Mouse (Mus musculus): Measurements from ENCODE around the gene Faap100. TPM values are rescaled to one million over a fixed set of nuclear protein-coding genes. Genes with fewer than 3 reads are reported as not detected.

The Faap100 gene
- total and polyA plus RNA-seq, 2 experiments from 2014 or later = 28.6 to 70.5 TPM

- ATAC-seq (ENCODE audit: insufficient read depth, low read depth) = no peak
- peaks cover 66% of the 10 kb centered on the region for H3K36me3 ChIP-seq (replicated peaks; ENCODE audit: control insufficient read depth, insufficient read depth, low read length)
Measured at GRCm38 (mm10) chr11:120375324-120375723, 3.2 kb downstream of the Faap100 start.

GRCm38 (mm10) chr11:120373820-120374586, 4.6 kb downstream of the Faap100 start:
- peak; percentile 87 for DNase-seq (ENCODE audit: low spot score)
- peak; percentile 71 for ATAC-seq (ENCODE audit: insufficient read depth, low read depth)
- 44% methylated on average over 23 of the region's 23 CpGs for WGBS
- Histone ChIP-seq H3K4me3 (ENCODE audit: low read depth, low read length) (no peak overlapping the region), H3K36me3 (replicated peaks; ENCODE audit: control insufficient read depth, insufficient read depth, low read length) (peaks cover 75% of the 10 kb centered on the region), H3K4me2 (ENCODE audit: low read depth, low read length) (no peak overlapping the region), H3K27me3 (ENCODE audit: control insufficient read depth, insufficient read depth, low read length) (no peaks in the 10 kb centered on the region), H3K9me3 (replicated peaks; ENCODE audit: control insufficient read depth, low read length) (no peaks in the 10 kb centered on the region), H3K4me1 (ENCODE audit: control insufficient read depth, insufficient read depth) (peaks cover 14% of the 10 kb centered on the region), H3K27ac (ENCODE audit: low read depth) (peak overlapping the region; percentile 71), H3K9ac (replicated peaks; ENCODE audit: low read depth, low read length) (0 out of 2 replicates have a peak overlapping the region, but pooled peaks have one; percentile 3)
- TF ChIP-seq CTCF (IDR thresholded peaks at IDR 0.05; ENCODE audit: low read depth) (peak; percentile 18; the same call in 1 of the 2 replicates), EP300 (IDR thresholded peaks at IDR 0.05; ENCODE audit: low read depth) (no peak)

More at GRCm38 (mm10) chr11:120375324-120375723, 3.2 kb downstream of the Faap100 start:
- no peak overlapping the region for H3K27ac ChIP-seq (ENCODE audit: low read depth)
- H3K4me3 ChIP-seq (ENCODE audit: low read depth, low read length) = no peak overlapping the region
- H3K4me1 ChIP-seq (ENCODE audit: control insufficient read depth, insufficient read depth) = peaks cover 19% of the 10 kb centered on the region
- H3K4me2 ChIP-seq (ENCODE audit: low read depth, low read length) = no peak overlapping the region
- TF ChIP-seq CTCF (IDR thresholded peaks at IDR 0.05; ENCODE audit: low read depth) = no peak
- TF ChIP-seq EP300 (IDR thresholded peaks at IDR 0.05; ENCODE audit: low read depth) = no peak
- no peaks in the 10 kb centered on the region for H3K9me3 ChIP-seq (replicated peaks; ENCODE audit: control insufficient read depth, low read length)
- H3K27me3 ChIP-seq (ENCODE audit: control insufficient read depth, insufficient read depth, low read length) = no peaks in the 10 kb centered on the region
- WGBS = 91% methylated on average over 10 of the region's 10 CpGs
- no peak overlapping the region for H3K9ac ChIP-seq (replicated peaks; ENCODE audit: low read depth, low read length)
- no peak for DNase-seq (ENCODE audit: low spot score)

GRCm38 (mm10) chr11:120373025-120373424, 5.5 kb downstream of the Faap100 start:
- WGBS = 70% methylated on average over 13 of the region's 13 CpGs
- Histone ChIP-seq H3K9ac (replicated peaks; ENCODE audit: low read depth, low read length) (no peak overlapping the region), H3K36me3 (replicated peaks; ENCODE audit: control insufficient read depth, insufficient read depth, low read length) (peaks cover 83% of the 10 kb centered on the region), H3K27me3 (ENCODE audit: control insufficient read depth, insufficient read depth, low read length) (no peaks in the 10 kb centered on the region), H3K27ac (ENCODE audit: low read depth) (0 out of 2 replicates have a peak overlapping the region, but pooled peaks have one; percentile 16), H3K4me3 (ENCODE audit: low read depth, low read length) (no peak overlapping the region), H3K4me2 (ENCODE audit: low read depth, low read length) (no peak overlapping the region), H3K9me3 (replicated peaks; ENCODE audit: control insufficient read depth, low read length) (no peaks in the 10 kb centered on the region), H3K4me1 (ENCODE audit: control insufficient read depth, insufficient read depth) (peaks cover 13% of the 10 kb centered on the region)
- ATAC-seq (ENCODE audit: insufficient read depth, low read depth) = no peak
- TF ChIP-seq CTCF (IDR thresholded peaks at IDR 0.05; ENCODE audit: low read depth) (no peak), EP300 (IDR thresholded peaks at IDR 0.05; ENCODE audit: low read depth) (no peak)
- no peak for DNase-seq (ENCODE audit: low spot score)

GRCm38 (mm10) chr11:120369656-120370055, 8.9 kb downstream of the Faap100 start:
- peak; percentile 42; the same call in 1 of the 2 replicates for ATAC-seq (ENCODE audit: insufficient read depth, low read depth)
- H3K27me3 ChIP-seq (ENCODE audit: control insufficient read depth, insufficient read depth, low read length) = no peaks in the 10 kb centered on the region
- 34% methylated on average over 8 of the region's 8 CpGs for WGBS
- peak; percentile 76 for TF ChIP-seq CTCF (IDR thresholded peaks at IDR 0.05; ENCODE audit: low read depth)
- no peak for TF ChIP-seq EP300 (IDR thresholded peaks at IDR 0.05; ENCODE audit: low read depth)
- DNase-seq (ENCODE audit: low spot score) = peak; percentile 45
- H3K9me3 ChIP-seq (replicated peaks; ENCODE audit: control insufficient read depth, low read length) = no peaks in the 10 kb centered on the region
- no peak overlapping the region for H3K9ac ChIP-seq (replicated peaks; ENCODE audit: low read depth, low read length)
- H3K4me2 ChIP-seq (ENCODE audit: low read depth, low read length) = no peak overlapping the region
- no peak overlapping the region for H3K27ac ChIP-seq (ENCODE audit: low read depth)
- no peak overlapping the region for H3K4me3 ChIP-seq (ENCODE audit: low read depth, low read length)
- H3K4me1 ChIP-seq (ENCODE audit: control insufficient read depth, insufficient read depth) = peaks cover 11% of the 10 kb centered on the region; the same call in 1 of the 2 replicates
- H3K36me3 ChIP-seq (replicated peaks; ENCODE audit: control insufficient read depth, insufficient read depth, low read length) = peaks cover 57% of the 10 kb centered on the region

- no peak for TF ChIP-seq EP300 (IDR thresholded peaks at IDR 0.05; ENCODE audit: low read depth)
- TF ChIP-seq CTCF (IDR thresholded peaks at IDR 0.05; ENCODE audit: low read depth) = no peak
- H3K4me2 ChIP-seq (ENCODE audit: low read depth, low read length) = no peak overlapping the region
- no peak overlapping the region for H3K4me3 ChIP-seq (ENCODE audit: low read depth, low read length)
- H3K9me3 ChIP-seq (replicated peaks; ENCODE audit: control insufficient read depth, low read length) = no peaks in the 10 kb centered on the region
- ATAC-seq (ENCODE audit: insufficient read depth, low read depth) (no peak), DNase-seq (ENCODE audit: low spot score) (no peak)
- H3K4me1 ChIP-seq (ENCODE audit: control insufficient read depth, insufficient read depth) = peaks cover 5% of the 10 kb centered on the region; the same call in 1 of the 2 replicates
- no peaks in the 10 kb centered on the region; the same call in 1 of the 2 replicates for H3K27me3 ChIP-seq (ENCODE audit: control insufficient read depth, insufficient read depth, low read length)
- no peak overlapping the region for H3K27ac ChIP-seq (ENCODE audit: low read depth)
- no peak overlapping the region for H3K9ac ChIP-seq (replicated peaks; ENCODE audit: low read depth, low read length)
- WGBS = 40% methylated on average over 7 of the region's 7 CpGs
- H3K36me3 ChIP-seq (replicated peaks; ENCODE audit: control insufficient read depth, insufficient read depth, low read length) = peaks cover 32% of the 10 kb centered on the region
Measured at GRCm38 (mm10) chr11:120366443-120367027, 12.0 kb downstream of the Faap100 start.

Measured in heart, postnatal 0 days (tissue).